10 mouse cellular contexts compared by ENCODE assay signal in the genomic region with DNA sequence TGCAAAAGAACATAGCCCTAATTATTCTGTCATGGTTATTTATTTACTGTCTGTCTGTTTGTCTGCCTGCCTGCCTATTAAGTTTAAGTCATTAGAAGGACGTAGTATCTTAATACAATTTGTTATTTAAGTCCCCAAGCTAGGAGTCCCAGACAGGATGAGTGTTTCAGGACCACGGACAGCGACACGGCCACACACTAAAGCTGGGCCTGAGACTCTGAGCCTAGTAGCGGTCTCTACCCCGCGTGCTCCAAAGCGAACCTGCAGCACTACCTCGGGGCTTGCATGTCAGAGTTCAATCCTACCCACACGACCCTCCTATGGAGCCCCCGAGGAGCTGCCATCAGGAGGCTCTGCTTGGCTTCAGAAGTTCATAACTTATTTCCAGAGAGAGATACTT. TPM values are rescaled to one million over a fixed set of nuclear protein-coding genes. Genes with fewer than 3 reads are reported as not detected.
DNase-seq lines count a peak whose midpoint lies in the region; ATAC-seq and TF ChIP-seq lines count a peak whose summit lies in the region.
"Had no signal": no experiment of that assay in that cellular context is flagged by ENCODE, and none has a peak within 500 bp of the region (broad histone marks: within the 10 kb centered on the region; RNA-seq: fewer than 3 reads in every experiment).

No protein-coding gene starts in this region.

- ATAC-seq in midbrain, embryonic 14.5 days (ENCODE audit: low FRiP score, low TSS enrichment): no peak
- ATAC-seq in midbrain, embryonic 16.5 days: no peak
- ATAC-seq in monocyte, adult 5-6 weeks (replicated peaks; ENCODE audit: insufficient number of reproducible peaks, low FRiP score, low TSS enrichment, poor library complexity, severe bottlenecking): no peak

- no peak overlapping the region for H3K4me3 ChIP-seq in midbrain, embryonic 14.5 days (replicated peaks; ENCODE audit: low read depth, low read length)
- H3K4me3 ChIP-seq in midbrain, embryonic 16.5 days (ENCODE audit: low read depth, low read length): no peak overlapping the region
- no peak overlapping the region for H3K4me3 ChIP-seq in lung, adult 2 months (replicated peaks; ENCODE audit: extremely low read depth, low read depth, low read length)
- no peak overlapping the region for H3K4me3 ChIP-seq in spleen, adult 2 months (ENCODE audit: extremely low read depth, insufficient read depth, insufficient read length)
- H3K4me3 ChIP-seq: embryonic facial prominence, embryonic 15.5 days; neural tube, embryonic 12.5 days had no signal

- no peak for TF ChIP-seq CTCF in brain, embryonic 14.5 days (IDR thresholded peaks at IDR 0.05; ENCODE audit: borderline replicate concordance, extremely low read depth, insufficient read depth, insufficient read length)
- no peak for TF ChIP-seq CTCF in lung, adult 2 months (IDR thresholded peaks at IDR 0.05; ENCODE audit: insufficient read depth, low read length)
- TF ChIP-seq CTCF in spleen, adult 2 months (IDR thresholded peaks at IDR 0.05; ENCODE audit: extremely low read depth, insufficient read depth, insufficient read length, insufficient replicate concordance): no peak

- H3K27ac ChIP-seq in midbrain, embryonic 14.5 days (replicated peaks; ENCODE audit: low read depth, low read length): no peak overlapping the region
- no peak overlapping the region for H3K27ac ChIP-seq in midbrain, embryonic 16.5 days (ENCODE audit: low read length)
- no peak overlapping the region for H3K27ac ChIP-seq in spleen, adult 2 months (ENCODE audit: insufficient read depth, low read length)
- H3K27ac ChIP-seq: embryonic facial prominence, embryonic 15.5 days; neural tube, embryonic 12.5 days had no signal

- WGBS in midbrain, embryonic 14.5 days: 6% methylated on average over 11 of the region's 11 CpGs
- 5% methylated on average over 11 of the region's 11 CpGs for WGBS in midbrain, embryonic 16.5 days
- WGBS in lung, adult 2 months: 4% methylated on average over 11 of the region's 11 CpGs
- WGBS in spleen, adult 2 months: 7% methylated on average over 11 of the region's 11 CpGs

- peaks cover 4% of the 10 kb centered on the region; the same call in 1 of the 2 replicates for H3K27me3 ChIP-seq in midbrain, embryonic 14.5 days (ENCODE audit: control insufficient read depth, insufficient read depth, low read length)
- no peaks in the 10 kb centered on the region for H3K27me3 ChIP-seq in midbrain, embryonic 16.5 days (ENCODE audit: control insufficient read depth, insufficient read depth, low read depth, low read length)
- H3K27me3 ChIP-seq in spleen, adult 2 months (ENCODE audit: control insufficient read depth, insufficient read depth, low read length): peaks cover 3% of the 10 kb centered on the region; the same call in 1 of the 2 replicates

- no peak for TF ChIP-seq POLR2A in brain, embryonic 14.5 days (IDR thresholded peaks at IDR 0.05; ENCODE audit: borderline replicate concordance, extremely low read depth, insufficient read depth, insufficient read length, poor library complexity, severe bottlenecking)
- no peak for TF ChIP-seq POLR2A in lung, adult 2 months (IDR thresholded peaks at IDR 0.05; ENCODE audit: borderline replicate concordance, extremely low read depth, low read depth, low read length)
- no peak for TF ChIP-seq POLR2A in spleen, adult 2 months (IDR thresholded peaks at IDR 0.05; ENCODE audit: low read depth, low read length)

- H3K4me2 ChIP-seq in midbrain, embryonic 14.5 days (ENCODE audit: low read length): no peak overlapping the region
- no peak overlapping the region for H3K4me2 ChIP-seq in midbrain, embryonic 16.5 days (ENCODE audit: low read length)
- H3K4me2 ChIP-seq: embryonic facial prominence, embryonic 15.5 days; neural tube, embryonic 12.5 days had no signal

- no peak overlapping the region for H3K9ac ChIP-seq in midbrain, embryonic 14.5 days (replicated peaks; ENCODE audit: low read length)
- H3K9ac ChIP-seq in midbrain, embryonic 16.5 days (ENCODE audit: low read depth, low read length): no peak overlapping the region
- H3K9ac ChIP-seq: embryonic facial prominence, embryonic 15.5 days; neural tube, embryonic 12.5 days had no signal

- peak; percentile 76 for DNase-seq in midbrain, embryonic 14.5 days
- DNase-seq in brain, embryonic 14.5 days (ENCODE audit: low read depth): peak; percentile 68
- peak; percentile 87 for DNase-seq in induced T-regulatory cell, adult 2 months (ENCODE audit: low read depth)
- DNase-seq in lung, adult 2 months: peak; percentile 64
- DNase-seq in spleen, adult 2 months (ENCODE audit: low read depth in 1 of 2, low spot score in 2 of 2): peak; percentile 23 to 47
- no peak for DNase-seq in cerebellum, adult 11-12 months

- H3K36me3 ChIP-seq in midbrain, embryonic 14.5 days (ENCODE audit: control insufficient read depth, insufficient read depth, low read length): no peaks in the 10 kb centered on the region
- no peaks in the 10 kb centered on the region for H3K36me3 ChIP-seq in midbrain, embryonic 16.5 days (ENCODE audit: control insufficient read depth, insufficient read depth, low read length)
- no peaks in the 10 kb centered on the region for H3K36me3 ChIP-seq in spleen, adult 2 months (ENCODE audit: control insufficient read depth, insufficient read depth, low read length)
- H3K36me3 ChIP-seq: embryonic facial prominence, embryonic 15.5 days; neural tube, embryonic 12.5 days had no signal

- H3K9me3 ChIP-seq in midbrain, embryonic 14.5 days (ENCODE audit: control insufficient read depth, low read length): no peaks in the 10 kb centered on the region
- no peaks in the 10 kb centered on the region for H3K9me3 ChIP-seq in midbrain, embryonic 16.5 days (replicated peaks; ENCODE audit: control insufficient read depth, low read length, poor library complexity, severe bottlenecking)
- H3K9me3 ChIP-seq: embryonic facial prominence, embryonic 15.5 days; neural tube, embryonic 12.5 days had no signal

- peaks cover 8% of the 10 kb centered on the region for H3K4me1 ChIP-seq in midbrain, embryonic 14.5 days (ENCODE audit: control insufficient read depth, insufficient read depth, low read length)
- H3K4me1 ChIP-seq in midbrain, embryonic 16.5 days (ENCODE audit: control insufficient read depth, insufficient read depth, low read length): peaks cover 8% of the 10 kb centered on the region
- H3K4me1 ChIP-seq in lung, adult 2 months (ENCODE audit: control insufficient read depth, insufficient read depth, low read length): no peaks in the 10 kb centered on the region
- H3K4me1 ChIP-seq in spleen, adult 2 months (ENCODE audit: control insufficient read depth, insufficient read depth, insufficient read length): no peaks in the 10 kb centered on the region

RNA-seq across cellular contexts. Expression of a gene that starts 4.2 kb away (rescaled TPM):
- polyA plus RNA-seq in midbrain, embryonic 14.5 days (2014; fragmentation: Nextera tagmentation; extraction: Ambion mirVana): 92.7 and 116 TPM in 2 replicates
- 165 and 194 TPM in 2 replicates for polyA plus RNA-seq in midbrain, embryonic 16.5 days (2015; fragmentation: Nextera tagmentation; extraction: Ambion mirVana)
- polyA plus RNA-seq in brain, embryonic 14.5 days (2012; rRNA removed): 56.3 and 74.5 TPM in 2 replicates
- 0.25 and 1.0 TPM in 2 replicates for polyA plus RNA-seq in lung, adult 2 months (2012; rRNA removed)
- polyA plus RNA-seq in spleen, adult 2 months (2012; rRNA removed): 0.12 TPM in 1 of 2 replicates, not detected in the other
- not detected in 3 replicates for total RNA-seq in monocyte, adult 5-6 weeks (2017)

Comparison
In these comparisons a context has a peak if more than half of its experiments do, and no peak if none do; other contexts are left out.
1. RNA of a gene that starts 4.2 kb away (polyA plus RNA-seq): 165 to 194 TPM in midbrain, embryonic 16.5 days, 92.7 to 116 TPM in midbrain, embryonic 14.5 days and 56.3 to 74.5 TPM in brain, embryonic 14.5 days; 0.25 to 1.0 TPM in lung, adult 2 months and 0.12 TPM in spleen, adult 2 months; every median in the first group is over 10 times any median in the second.